Mouse (Mus musculus) megakaryocyte, embryonic 14.5 days (primary cell): ENCODE measurements at regions not wholly inside any gene's neighbourhood (a gene's known extent, or its start where the extent isn't known, plus 50 kb on each side); places are given as distances from the start of the nearest gene placed in this dataset.

Source experiments
- H3K27me3 ChIP-seq: replicated peaks from 2 replicates; pipeline ENCODE3; 2012; ENCODE audit warnings: inconsistent platforms
- H3K36me3 ChIP-seq: replicated peaks from 2 replicates; pipeline ENCODE3; 2012; ENCODE audit warnings: low read length, inconsistent platforms, mixed read lengths
- H3K4me1 ChIP-seq: 2 replicates; pipeline ENCODE4 v1.6.1; 2012; ENCODE audit warnings: inconsistent platforms
- H3K4me3 ChIP-seq: replicated peaks from 2 replicates; pipeline ENCODE3; 2012; ENCODE audit warnings: moderate library complexity, mild to moderate bottlenecking, inconsistent platforms
- H3K9me3 ChIP-seq: 2 replicates; pipeline ENCODE4 v1.6.1; 2012; ENCODE audit warnings: inconsistent platforms
- FLI1 ChIP-seq: IDR thresholded peaks from 2 replicates; pipeline ENCODE4 v1.6.1; 2012; ENCODE audit warnings: low read length, inconsistent platforms, mixed read lengths
- GATA1 ChIP-seq: IDR thresholded peaks from 3 replicates; pipeline ENCODE4 v1.6.1; 2012; ENCODE audit warnings: mixed read lengths, low read length, inconsistent platforms, borderline replicate concordance

GRCm38 (mm10) chr1:194049746-194050351, 568.2 kb upstream of the Plxna2 start:
- H3K27me3 ChIP-seq = no peaks in the 10 kb centered on the region
- no peaks in the 10 kb centered on the region for H3K9me3 ChIP-seq
- no peaks in the 10 kb centered on the region for H3K36me3 ChIP-seq
- H3K4me3 ChIP-seq = no peak overlapping the region
- no peak for TF ChIP-seq GATA1
- TF ChIP-seq FLI1 = no peak
- H3K4me1 ChIP-seq = no peaks in the 10 kb centered on the region

- peaks cover 14% of the 10 kb centered on the region for H3K4me1 ChIP-seq
- H3K36me3 ChIP-seq = no peaks in the 10 kb centered on the region
- peaks cover 5% of the 10 kb centered on the region for H3K27me3 ChIP-seq
- TF ChIP-seq GATA1 (no peak), FLI1 (no peak)
- H3K4me3 ChIP-seq = no peak overlapping the region
- no peaks in the 10 kb centered on the region for H3K9me3 ChIP-seq
Measured at GRCm38 (mm10) chr1:194041393-194042352, 576.3 kb upstream of the Plxna2 start.

- Histone ChIP-seq H3K4me1 (peaks cover 14% of the 10 kb centered on the region), H3K27me3 (peaks cover 12% of the 10 kb centered on the region), H3K36me3 (no peaks in the 10 kb centered on the region), H3K4me3 (no peak overlapping the region), H3K9me3 (no peaks in the 10 kb centered on the region)
- TF ChIP-seq GATA1 = no peak
- TF ChIP-seq FLI1 = no peak
Measured at GRCm38 (mm10) chr1:194038711-194039110, 579.3 kb upstream of the Plxna2 start.

DNA sequence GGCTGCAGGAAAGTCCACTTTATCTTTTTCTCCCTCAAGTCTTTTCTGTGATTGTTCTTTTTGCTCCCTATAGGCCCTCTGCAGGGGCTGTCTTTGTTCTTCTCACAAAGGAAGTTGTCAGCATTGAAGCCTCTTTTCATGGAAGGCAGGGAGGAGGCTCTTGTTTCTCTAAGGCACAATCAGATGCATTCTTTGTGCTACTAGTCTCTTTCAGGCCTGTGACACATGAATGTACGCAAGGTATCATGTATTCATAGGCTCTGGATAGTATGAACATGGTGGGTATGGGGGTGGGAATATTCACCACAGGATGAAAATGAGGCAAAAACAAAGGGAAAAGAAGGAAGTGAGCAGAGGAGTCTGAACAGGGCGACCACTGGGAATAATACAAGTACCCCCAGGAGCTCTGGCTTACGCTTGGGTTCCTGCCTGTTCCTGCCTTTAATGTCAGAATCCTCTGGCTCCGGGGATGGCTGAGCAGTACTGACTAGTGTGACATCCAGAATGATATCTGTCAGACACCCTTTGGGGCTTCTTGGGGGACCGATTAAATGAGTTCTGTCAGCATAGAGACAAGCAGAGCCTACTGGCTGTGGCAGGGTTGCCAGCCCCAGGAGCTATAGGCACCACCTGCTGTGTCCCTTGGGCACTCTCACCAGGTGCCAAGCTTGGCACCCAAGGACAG, 583.7 kb upstream of the Plxna2 start:
- Histone ChIP-seq H3K4me1 (no peaks in the 10 kb centered on the region), H3K36me3 (no peaks in the 10 kb centered on the region), H3K9me3 (0 out of 2 replicates have a peak, but pooled peaks cover 3% of the 10 kb centered on the region), H3K27me3 (peaks cover 11% of the 10 kb centered on the region), H3K4me3 (no peak overlapping the region)
- TF ChIP-seq GATA1 (no peak), FLI1 (no peak)

DNA sequence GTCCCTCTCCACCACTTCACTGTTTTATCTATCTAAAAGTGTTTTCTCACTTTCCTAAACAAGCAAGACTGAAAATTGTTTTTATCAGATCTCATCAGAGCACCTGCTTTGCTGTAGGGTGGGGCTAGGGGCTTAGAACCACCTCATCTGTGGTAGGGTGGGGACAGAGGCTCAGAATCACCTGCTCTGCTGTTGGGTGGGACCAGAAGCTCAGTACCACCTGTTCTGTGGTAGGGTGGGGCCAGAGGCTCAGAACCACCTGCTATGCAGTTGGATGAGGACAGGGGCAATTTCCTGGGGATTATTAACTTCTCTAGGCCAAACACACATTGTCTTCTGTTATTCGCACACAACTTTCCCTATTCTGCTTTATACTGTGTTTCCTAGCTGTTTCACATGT, 585.4 kb upstream of the Plxna2 start:
- peaks cover 3% of the 10 kb centered on the region; the same call in 1 of the 2 replicates for H3K9me3 ChIP-seq
- peaks cover 11% of the 10 kb centered on the region for H3K27me3 ChIP-seq
- H3K36me3 ChIP-seq = no peaks in the 10 kb centered on the region
- H3K4me3 ChIP-seq = no peak overlapping the region
- H3K4me1 ChIP-seq = no peaks in the 10 kb centered on the region
- TF ChIP-seq FLI1 (no peak), GATA1 (no peak)

- Histone ChIP-seq H3K4me3 (no peak overlapping the region), H3K9me3 (peaks cover 8% of the 10 kb centered on the region; the same call in 1 of the 2 replicates), H3K4me1 (peaks cover 5% of the 10 kb centered on the region; the same call in 1 of the 2 replicates), H3K27me3 (peaks cover 12% of the 10 kb centered on the region), H3K36me3 (no peaks in the 10 kb centered on the region)
- TF ChIP-seq FLI1 (no peak), GATA1 (no peak)
Measured at GRCm38 (mm10) chr1:194030651-194031228, 587.3 kb upstream of the Plxna2 start.

DNA sequence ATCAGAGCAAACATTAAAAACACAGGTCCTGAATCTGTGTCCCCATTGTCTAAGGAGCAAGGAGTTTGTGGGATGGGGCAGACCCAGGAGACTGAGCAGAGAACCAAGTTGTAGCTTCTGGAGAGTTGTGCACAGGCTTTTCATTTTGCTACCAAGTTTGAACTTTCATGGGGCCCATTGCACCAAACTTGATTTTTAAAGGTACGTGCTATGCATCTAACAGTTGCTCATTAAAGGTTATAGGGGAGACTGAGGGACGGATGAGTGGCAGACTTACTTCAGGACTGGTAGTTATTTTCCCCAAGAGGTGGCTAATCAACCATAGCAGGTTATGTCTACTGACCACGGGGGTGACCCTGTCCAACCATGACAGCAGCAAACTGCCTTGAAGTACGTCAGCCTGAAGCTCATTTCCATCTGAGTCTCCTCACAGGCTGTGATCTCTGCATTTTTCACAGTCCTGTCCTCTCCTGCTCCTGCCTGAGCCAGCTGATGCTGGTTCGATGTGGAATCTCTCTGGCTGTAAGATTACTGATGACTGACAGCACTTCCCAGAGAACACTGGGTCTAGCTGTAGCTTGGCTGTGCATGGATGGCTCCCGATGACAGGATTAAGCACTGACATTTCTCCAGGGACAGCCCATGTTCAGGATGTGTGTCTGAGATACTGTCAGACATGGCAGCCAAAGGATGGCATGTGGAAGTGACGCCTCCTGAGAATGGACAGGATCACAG, 590.9 kb upstream of the Plxna2 start:
- no peaks in the 10 kb centered on the region for H3K36me3 ChIP-seq
- no peak overlapping the region for H3K4me3 ChIP-seq
- H3K9me3 ChIP-seq = peaks cover 4% of the 10 kb centered on the region; the same call in 1 of the 2 replicates
- TF ChIP-seq FLI1 (no peak), GATA1 (no peak)
- H3K4me1 ChIP-seq = peaks cover 6% of the 10 kb centered on the region; the same call in 1 of the 2 replicates
- peaks cover 8% of the 10 kb centered on the region for H3K27me3 ChIP-seq

- Histone ChIP-seq H3K9me3 (peaks cover 4% of the 10 kb centered on the region; the same call in 1 of the 2 replicates), H3K4me1 (peaks cover 6% of the 10 kb centered on the region; the same call in 1 of the 2 replicates), H3K27me3 (peaks cover 8% of the 10 kb centered on the region), H3K4me3 (no peak overlapping the region), H3K36me3 (no peaks in the 10 kb centered on the region)
- no peak for TF ChIP-seq GATA1
- no peak for TF ChIP-seq FLI1
Measured at GRCm38 (mm10) chr1:194026213-194026612, 591.8 kb upstream of the Plxna2 start.

DNA sequence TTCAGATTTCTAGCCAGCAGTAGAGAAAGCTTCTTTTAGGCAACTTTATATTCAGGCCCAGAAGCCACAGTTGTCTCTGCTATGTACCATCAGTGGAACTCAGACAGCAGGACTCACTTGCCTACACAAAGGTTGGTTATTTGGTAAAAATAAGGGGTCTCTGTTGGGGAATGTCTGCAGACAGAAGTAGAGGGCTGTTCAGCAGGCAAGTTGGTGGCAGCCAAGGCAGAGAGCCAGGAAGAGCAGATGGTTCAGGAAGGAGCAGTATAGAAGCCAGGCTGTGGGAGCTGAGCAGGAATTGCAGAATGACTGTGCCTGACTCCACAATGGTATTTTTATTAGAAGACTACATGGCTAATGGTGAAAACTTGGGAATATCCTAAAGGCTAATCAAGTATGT, 598.7 kb upstream of the Plxna2 start:
- no peaks in the 10 kb centered on the region for H3K4me1 ChIP-seq

More for the DNA sequence above, 598.7 kb upstream of the Plxna2 start:
- H3K36me3 ChIP-seq = no peaks in the 10 kb centered on the region
- no peak overlapping the region for H3K4me3 ChIP-seq
- no peaks in the 10 kb centered on the region for H3K9me3 ChIP-seq
- TF ChIP-seq FLI1 (no peak), GATA1 (no peak)
- H3K27me3 ChIP-seq = peaks cover 2% of the 10 kb centered on the region
